ENCODE assay signal across 9 mouse cellular contexts in the genomic region with DNA sequence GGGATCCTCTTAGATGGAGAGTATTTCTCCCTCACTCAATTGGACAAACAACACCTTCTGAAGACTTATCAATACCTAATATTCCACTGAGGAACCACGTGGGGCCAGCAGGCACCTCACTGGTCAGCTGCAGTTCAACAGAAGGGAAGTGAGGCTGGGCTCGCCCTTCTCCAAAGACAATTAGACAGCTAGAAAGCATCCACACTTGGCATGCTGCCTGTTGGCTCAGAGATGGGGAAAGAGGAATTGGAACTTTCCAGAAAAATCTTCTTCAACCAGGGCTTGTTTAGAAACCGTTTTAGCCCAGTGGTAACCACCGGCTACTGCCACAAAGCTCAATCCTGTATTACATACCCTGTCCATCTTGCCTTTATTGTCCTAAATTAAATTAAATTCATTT. TPM values are rescaled to one million over a fixed set of nuclear protein-coding genes. Genes with fewer than 3 reads are reported as not detected.
DNase-seq lines count a peak whose midpoint lies in the region; ATAC-seq and TF ChIP-seq lines count a peak whose summit lies in the region.
"Had no signal": no experiment of that assay in that cellular context is flagged by ENCODE, and none has a peak within 500 bp of the region (broad histone marks: within the 10 kb centered on the region; RNA-seq: fewer than 3 reads in every experiment).

No protein-coding gene starts in this region.

- 60% methylated on average over 4 of the region's 4 CpGs for WGBS in midbrain, postnatal 0 days
- 78% methylated on average over 4 of the region's 4 CpGs for WGBS in midbrain, embryonic 11.5 days
- WGBS in forebrain, embryonic 12.5 days, result 74% methylated on average over 4 of the region's 4 CpGs

- no peak overlapping the region for H3K4me2 ChIP-seq in midbrain, postnatal 0 days (ENCODE audit: low read depth, low read length, poor library complexity, severe bottlenecking)
- H3K4me2 ChIP-seq in midbrain, embryonic 11.5 days, result no peak overlapping the region
- H3K4me2 ChIP-seq in forebrain, embryonic 12.5 days, result no peak overlapping the region
- H3K4me2 ChIP-seq: heart, embryonic 13.5 days had no signal

- no peaks in the 10 kb centered on the region for H3K27me3 ChIP-seq in midbrain, postnatal 0 days (ENCODE audit: insufficient read depth, low read length)
- H3K27me3 ChIP-seq in midbrain, embryonic 11.5 days (ENCODE audit: control insufficient read depth, insufficient read depth, low read length), result no peaks in the 10 kb centered on the region
- H3K27me3 ChIP-seq in forebrain, embryonic 12.5 days, result peaks cover 10% of the 10 kb centered on the region
- H3K27me3 ChIP-seq: Patski had no signal

- no peak overlapping the region for H3K9ac ChIP-seq in midbrain, postnatal 0 days (replicated peaks; ENCODE audit: low read length, poor library complexity, severe bottlenecking)
- no peak overlapping the region for H3K9ac ChIP-seq in midbrain, embryonic 11.5 days (ENCODE audit: low read length)
- no peak overlapping the region for H3K9ac ChIP-seq in forebrain, embryonic 12.5 days
- H3K9ac ChIP-seq: heart, embryonic 13.5 days had no signal

- TF ChIP-seq POLR2A in bone marrow macrophage, adult 2 months (IDR thresholded peaks at IDR 0.05; ENCODE audit: borderline replicate concordance, low read depth, low read length), result no peak

- H3K27ac ChIP-seq in midbrain, postnatal 0 days (ENCODE audit: low read depth, low read length), result no peak overlapping the region
- no peak overlapping the region for H3K27ac ChIP-seq in midbrain, embryonic 11.5 days (ENCODE audit: low read depth, low read length)
- H3K27ac ChIP-seq in bone marrow macrophage, adult 2 months (ENCODE audit: insufficient read depth, low read depth, low read length), result 0 out of 2 replicates have a peak overlapping the region, but pooled peaks have one; percentile 23
- H3K27ac ChIP-seq in forebrain, embryonic 12.5 days, result no peak overlapping the region
- H3K27ac ChIP-seq: heart, embryonic 13.5 days had no signal

- no peak overlapping the region for H3K4me3 ChIP-seq in midbrain, postnatal 0 days (ENCODE audit: low read depth, low read length)
- H3K4me3 ChIP-seq in midbrain, embryonic 11.5 days (ENCODE audit: low read depth, low read length), result no peak overlapping the region
- no peak overlapping the region for H3K4me3 ChIP-seq in bone marrow macrophage, adult 2 months (ENCODE audit: insufficient read depth, low read length)
- no peak overlapping the region for H3K4me3 ChIP-seq in forebrain, embryonic 12.5 days (replicated peaks)
- H3K4me3 ChIP-seq: heart, embryonic 13.5 days had no signal

- H3K36me3 ChIP-seq in midbrain, postnatal 0 days (ENCODE audit: insufficient read depth, low read length), result no peaks in the 10 kb centered on the region
- H3K36me3 ChIP-seq in midbrain, embryonic 11.5 days (ENCODE audit: control insufficient read depth, insufficient read depth, low read length), result no peaks in the 10 kb centered on the region
- H3K36me3 ChIP-seq in forebrain, embryonic 12.5 days (replicated peaks), result no peaks in the 10 kb centered on the region
- H3K36me3 ChIP-seq: heart, embryonic 13.5 days had no signal

- no peaks in the 10 kb centered on the region for H3K4me1 ChIP-seq in midbrain, postnatal 0 days (ENCODE audit: insufficient read depth, low read length)
- 0 out of 2 replicates have a peak, but pooled peaks cover 3% of the 10 kb centered on the region for H3K4me1 ChIP-seq in midbrain, embryonic 11.5 days (ENCODE audit: control insufficient read depth, insufficient read depth, low read length)
- H3K4me1 ChIP-seq in bone marrow macrophage, adult 2 months (ENCODE audit: control insufficient read depth, insufficient read depth, low read length), result peaks cover 14% of the 10 kb centered on the region
- peaks cover 4% of the 10 kb centered on the region; the same call in 1 of the 2 replicates for H3K4me1 ChIP-seq in forebrain, embryonic 12.5 days

- TF ChIP-seq CTCF in midbrain, postnatal 0 days (IDR thresholded peaks at IDR 0.05), result no peak
- TF ChIP-seq CTCF in bone marrow macrophage, adult 2 months (IDR thresholded peaks at IDR 0.05; ENCODE audit: low read depth, low read length), result no peak

- intact Hi-C loops in heart, postnatal 10 days (cut with DNase I), result no loop called here

- no peaks in the 10 kb centered on the region for H3K9me3 ChIP-seq in midbrain, postnatal 0 days (ENCODE audit: low read length)
- no peaks in the 10 kb centered on the region for H3K9me3 ChIP-seq in midbrain, embryonic 11.5 days (ENCODE audit: control insufficient read depth, low read length)
- H3K9me3 ChIP-seq in forebrain, embryonic 12.5 days, result no peaks in the 10 kb centered on the region
- H3K9me3 ChIP-seq: heart, embryonic 13.5 days had no signal

- peak; percentile 60 for DNase-seq in midbrain, postnatal 0 days (ENCODE audit: low spot score)
- DNase-seq in midbrain, embryonic 11.5 days (ENCODE audit: low spot score, missing footprints), result no peak
- peak; percentile 75 to 77 for DNase-seq in heart, postnatal 10 days
- DNase-seq in lung, postnatal 36 days, result peak; percentile 78

- no peak for ATAC-seq in midbrain, postnatal 0 days (ENCODE audit: low FRiP score)
- ATAC-seq in midbrain, embryonic 11.5 days (ENCODE audit: low FRiP score), result no peak
- no peak for ATAC-seq in activated CD4-positive, CD25-positive, alpha-beta regulatory T cell, adult 4 months
- no peak for ATAC-seq in forebrain, embryonic 12.5 days (ENCODE audit: low FRiP score)
- ATAC-seq: Patski had no signal

RNA-seq across cellular contexts. Expression of a gene that starts 4.4 kb away (rescaled TPM):
- 33.8 and 42.1 TPM in 2 replicates for total RNA-seq in midbrain, postnatal 0 days (2014; rRNA removed)
- 19.3 and 23.3 TPM in 2 replicates for polyA plus RNA-seq in midbrain, postnatal 0 days (2015; fragmentation: Nextera tagmentation; extraction: Ambion mirVana)
- polyA plus RNA-seq in midbrain, embryonic 11.5 days (2014; fragmentation: Nextera tagmentation; extraction: Ambion mirVana), result 1.6 and 1.7 TPM in 2 replicates
- not detected in 2 replicates for polyA plus RNA-seq in bone marrow macrophage, adult 2 months (2012; ENCODE audit: insufficient read depth, insufficient read length, missing spikeins)
- total RNA-seq in heart, postnatal 10 days (2021), result under 1 TPM; 0.62 to 0.69 TPM
- polyA plus RNA-seq in activated CD4-positive, CD25-positive, alpha-beta regulatory T cell, adult 4 months (2017; shearing (Covaris generic)), result 1 to 10 TPM; 3.3 to 5.5 TPM
- 2.1 and 3.0 TPM in 2 replicates for polyA plus RNA-seq in forebrain, embryonic 12.5 days (2016; fragmentation: Nextera tagmentation; extraction: Ambion mirVana)
